Mouse (Mus musculus): ENCODE measurements around the gene Gm28308.

DNA sequence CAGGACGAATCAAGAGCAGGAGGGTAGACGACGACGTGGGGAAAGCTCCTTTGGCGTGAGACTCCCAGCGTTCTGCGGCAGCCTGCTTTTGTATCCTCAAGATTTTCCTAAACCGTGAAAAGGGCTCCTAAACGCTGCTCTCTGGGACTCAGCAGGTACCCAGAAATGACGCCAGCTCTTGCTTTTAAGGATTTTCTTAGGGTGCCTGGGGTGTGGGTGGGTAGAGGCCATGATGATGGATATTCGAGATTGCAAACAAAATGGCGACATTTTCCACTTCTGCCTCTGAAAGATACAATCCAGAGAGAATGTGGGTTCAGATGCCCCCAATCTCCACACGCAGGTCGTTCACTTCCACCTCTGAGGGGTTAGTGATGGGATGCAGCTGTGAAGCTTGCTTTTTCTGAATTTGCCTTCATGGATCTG lies 45.4 kb downstream of the Gm28308 start:
- TF ChIP-seq CTCF (IDR thresholded peaks at IDR 0.05) (no peak), EP300 (IDR thresholded peaks at IDR 0.05) (no peak)

Data from lung, postnatal 0 days (tissue).